Mouse (Mus musculus) hindbrain, embryonic 11.5 days (tissue): ENCODE results near the gene Susd1. TPM values are rescaled to one million over a fixed set of nuclear protein-coding genes. Genes with fewer than 3 reads are reported as not detected.
"Not testable (repeated sequence)": the region's sequence is repeated elsewhere in the genome, so short reads cannot be mapped to it uniquely, and the experiment has no call there.

ENCODE experiments used
- ATAC-seq: fragments of 200-750 bp; cut with Nextera tagmentation; 2 replicates; pipeline ENCODE4 v1.8.0; 2017; ENCODE audit warnings: mild to moderate bottlenecking, moderate TSS enrichment, moderate library complexity; ENCODE audit not compliant: low FRiP score
- DNase-seq: peaks from one replicate; pipeline ENCODE4 v3.0.0-alpha.2; 2015; ENCODE audit warnings: low spot score
- H3K27ac ChIP-seq: fragments of 300-500 bp; sonication (generic); 2 replicates; pipeline ENCODE4 v1.5.1; 2014; ENCODE audit warnings: mild to moderate bottlenecking, low read depth, low read length
- H3K27me3 ChIP-seq: fragments of 300-500 bp; sonication (generic); 2 replicates; pipeline ENCODE4 v1.6.1; 2014; ENCODE audit warnings: mild to moderate bottlenecking, low read length, moderate library complexity, mixed read lengths; ENCODE audit not compliant: control insufficient read depth, insufficient read depth
- H3K36me3 ChIP-seq: fragments of 300-500 bp; sonication (generic); 2 replicates; pipeline ENCODE4 v1.6.1; 2014; ENCODE audit warnings: mild to moderate bottlenecking, low read length, moderate library complexity, mixed read lengths; ENCODE audit not compliant: control insufficient read depth, insufficient read depth
- H3K4me1 ChIP-seq: fragments of 300-500 bp; sonication (generic); replicated peaks from 2 replicates; pipeline ENCODE4 v1.6.1; 2014; ENCODE audit warnings: low read length, mixed read lengths; ENCODE audit not compliant: control insufficient read depth, insufficient read depth
- H3K4me2 ChIP-seq: fragments of 300-500 bp; sonication (generic); replicated peaks from 2 replicates; pipeline ENCODE4 v1.6.1; 2014; ENCODE audit warnings: mild to moderate bottlenecking, low read depth, low read length
- H3K4me3 ChIP-seq: fragments of 300-500 bp; sonication (generic); 2 replicates; pipeline ENCODE4 v1.5.1; 2014; ENCODE audit warnings: low read depth, low read length
- H3K9ac ChIP-seq: fragments of 300-500 bp; sonication (generic); 2 replicates; pipeline ENCODE4 v1.6.1; 2014; ENCODE audit warnings: low read depth, low read length
- H3K9me3 ChIP-seq: fragments of 300-500 bp; sonication (generic); 2 replicates; pipeline ENCODE4 v1.6.1; 2016; ENCODE audit warnings: low read length; ENCODE audit not compliant: control insufficient read depth
- WGBS: fragments of 180-500 bp; shearing (Covaris S2); extraction: QIAGEN DNeasy Blood & Tissue Kit; methylation state at CpG from one replicate; pipeline ENCODE4 v1.1.7; 2014; 5-methylcytosine and 5-hydroxymethylcytosine counted together
- polyA plus RNA-seq: library from polyadenylated mRNA; unstranded; fragments of >200 nt; fragmentation: Nextera tagmentation; extraction: Ambion mirVana; gene quantifications from 2 replicates; pipeline ENCODE4 v1.2.1, GENCODE M21; 2014

Susd1 gene
- polyA plus RNA-seq, 1 experiment from 2014 or later: 0.94 TPM

- Histone ChIP-seq H3K9ac (no peak overlapping the region), H3K4me2 (no peak overlapping the region), H3K36me3 (no peaks in the 10 kb centered on the region), H3K27ac (no peak overlapping the region), H3K27me3 (no peaks in the 10 kb centered on the region), H3K4me1 (no peaks in the 10 kb centered on the region), H3K4me3 (no peak overlapping the region), H3K9me3 (no peaks in the 10 kb centered on the region)
- WGBS: 72% methylated on average over 2 of the region's 2 CpGs
- no peak for ATAC-seq
- DNase-seq: no peak
These were observed 151.3 kb downstream of the Susd1 start for GRCm38 (mm10) chr4:59287103-59287502.

DNA sequence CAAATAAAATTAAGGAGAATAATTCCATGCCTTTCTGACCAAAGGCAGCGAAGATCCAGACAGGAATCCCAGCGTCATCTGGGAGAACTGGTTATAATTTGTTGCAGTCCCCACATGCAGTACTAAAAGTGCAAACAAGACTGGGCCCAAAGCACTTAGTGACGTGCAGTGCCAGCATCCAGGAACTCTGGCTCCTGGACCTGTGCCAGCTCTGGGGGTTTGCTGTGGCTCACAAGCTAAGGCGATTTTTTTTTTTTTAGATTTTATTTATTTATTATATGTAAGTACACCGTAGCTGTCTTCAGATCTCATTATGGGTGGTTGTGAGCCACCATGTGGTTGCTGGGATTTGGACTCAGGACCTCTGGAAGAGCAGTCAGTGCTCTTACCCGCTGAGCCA lies 152.1 kb downstream of the Susd1 start:
- not testable (repeated sequence) for ATAC-seq, H3K36me3 ChIP-seq, H3K27me3 ChIP-seq, H3K9me3 ChIP-seq, H3K4me3 ChIP-seq, H3K9ac ChIP-seq, H3K4me1 ChIP-seq, H3K27ac ChIP-seq, H3K4me2 ChIP-seq, DNase-seq
- WGBS: 84% methylated on average over 6 of the region's 6 CpGs

- Histone ChIP-seq H3K36me3 (no peaks in the 10 kb centered on the region), H3K4me2 (no peak overlapping the region), H3K27me3 (no peaks in the 10 kb centered on the region), H3K9ac (no peak overlapping the region), H3K27ac (no peak overlapping the region), H3K4me1 (no peaks in the 10 kb centered on the region), H3K9me3 (no peaks in the 10 kb centered on the region), H3K4me3 (no peak overlapping the region)
- DNase-seq: peak; percentile 12
- no peak for ATAC-seq
- WGBS: 40% methylated on average over 8 of the region's 8 CpGs
These were observed 155.5 kb downstream of the Susd1 start for GRCm38 (mm10) chr4:59282699-59283487.

DNA sequence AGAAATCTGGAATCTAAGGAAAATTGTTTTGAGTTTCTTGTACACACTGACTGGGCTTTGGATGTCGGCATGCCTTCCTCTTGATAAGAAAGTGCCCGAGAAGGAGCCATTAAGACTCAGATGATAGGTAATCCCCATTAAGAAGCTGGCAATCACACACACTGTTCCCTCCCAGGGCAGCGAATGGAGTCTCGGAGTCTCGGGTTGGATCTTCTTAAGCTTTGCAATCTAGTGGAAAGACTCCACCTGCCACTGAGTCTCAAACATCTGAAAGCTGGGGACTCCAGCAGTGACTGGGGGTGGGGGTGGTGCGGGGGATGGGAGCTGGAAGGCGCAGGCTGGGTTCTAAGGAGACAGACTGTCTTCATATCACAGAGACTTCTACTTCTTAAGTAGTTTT lies 156.3 kb downstream of the Susd1 start:
- Histone ChIP-seq H3K27ac (no peak overlapping the region), H3K36me3 (no peaks in the 10 kb centered on the region), H3K9me3 (no peaks in the 10 kb centered on the region), H3K27me3 (no peaks in the 10 kb centered on the region), H3K4me3 (no peak overlapping the region), H3K4me1 (no peaks in the 10 kb centered on the region), H3K9ac (no peak overlapping the region), H3K4me2 (no peak overlapping the region)
- 51% methylated on average over 7 of the region's 7 CpGs for WGBS
- DNase-seq (no peak), ATAC-seq (no peak)

- no peaks in the 10 kb centered on the region for H3K27me3 ChIP-seq
- ATAC-seq (no peak), DNase-seq (no peak)
- no peaks in the 10 kb centered on the region for H3K4me1 ChIP-seq
- H3K36me3 ChIP-seq: no peaks in the 10 kb centered on the region
- H3K9me3 ChIP-seq: no peaks in the 10 kb centered on the region
- no peak overlapping the region for H3K4me3 ChIP-seq
- no peak overlapping the region for H3K27ac ChIP-seq
- WGBS: 89% methylated on average over 5 of the region's 5 CpGs
- no peak overlapping the region for H3K4me2 ChIP-seq
- no peak overlapping the region for H3K9ac ChIP-seq
These were observed 157.6 kb downstream of the Susd1 start for GRCm38 (mm10) chr4:59280876-59281275.

DNA sequence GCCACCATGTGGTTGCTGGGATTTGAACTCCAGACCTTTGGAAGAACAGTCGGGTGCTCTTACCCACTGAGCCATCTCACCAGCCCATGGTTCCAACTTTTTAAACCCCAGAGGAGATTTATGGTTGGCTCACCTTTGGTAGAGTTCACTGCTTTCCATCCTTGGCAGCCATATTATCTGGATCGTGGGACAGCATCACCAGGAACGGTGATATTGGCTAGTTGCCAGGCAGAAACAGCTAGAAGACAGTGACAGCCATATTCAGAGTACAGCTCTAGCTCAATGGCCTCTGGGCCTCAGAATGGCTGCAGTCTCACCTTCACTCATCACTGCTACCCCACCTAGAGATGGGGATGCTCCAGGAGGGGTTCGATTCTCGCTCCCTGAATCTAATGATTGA lies 159.3 kb downstream of the Susd1 start:
- DNase-seq: no peak
- no peak overlapping the region for H3K4me2 ChIP-seq
- no peak overlapping the region for H3K4me3 ChIP-seq
- no peaks in the 10 kb centered on the region for H3K4me1 ChIP-seq
- ATAC-seq: no peak
- no peaks in the 10 kb centered on the region for H3K36me3 ChIP-seq
- no peak overlapping the region for H3K27ac ChIP-seq
- H3K9ac ChIP-seq: no peak overlapping the region
- H3K27me3 ChIP-seq: no peaks in the 10 kb centered on the region
- 96% methylated on average over 5 of the region's 5 CpGs for WGBS
- no peaks in the 10 kb centered on the region for H3K9me3 ChIP-seq

DNA sequence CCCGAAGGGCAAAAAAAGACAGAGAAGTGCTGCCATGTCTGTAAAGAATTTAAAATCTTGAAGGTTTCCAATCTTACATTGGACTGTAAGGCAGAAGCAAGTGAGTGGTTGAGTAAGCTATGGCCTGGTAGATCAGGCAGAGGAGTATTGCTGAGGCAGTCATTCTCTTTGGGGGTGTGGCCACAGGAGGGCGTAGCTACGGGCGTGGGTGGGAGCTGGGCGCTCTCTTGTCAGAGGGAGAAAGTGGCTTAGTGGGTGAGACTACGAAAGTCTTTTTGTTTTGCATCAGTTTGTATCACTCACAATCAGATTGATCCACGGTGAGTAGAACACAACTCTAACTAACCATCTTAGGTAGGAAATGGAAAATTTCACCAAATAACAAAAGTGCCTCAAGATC lies 160.0 kb downstream of the Susd1 start:
- Histone ChIP-seq H3K9me3 (no peaks in the 10 kb centered on the region), H3K36me3 (no peaks in the 10 kb centered on the region), H3K27ac (no peak overlapping the region), H3K4me3 (no peak overlapping the region), H3K4me2 (no peak overlapping the region), H3K27me3 (no peaks in the 10 kb centered on the region), H3K9ac (no peak overlapping the region), H3K4me1 (no peaks in the 10 kb centered on the region)
- WGBS: 87% methylated on average over 7 of the region's 7 CpGs
- no peak for ATAC-seq
- DNase-seq: no peak

GRCm38 (mm10) chr4:59277958-59278357 lies 160.5 kb downstream of the Susd1 start:
- DNase-seq (no peak), ATAC-seq (no peak)
- H3K4me1 ChIP-seq: no peaks in the 10 kb centered on the region
- H3K4me2 ChIP-seq: no peak overlapping the region
- WGBS: 96% methylated on average over 9 of the region's 9 CpGs
- no peaks in the 10 kb centered on the region for H3K9me3 ChIP-seq
- no peak overlapping the region for H3K9ac ChIP-seq
- H3K36me3 ChIP-seq: no peaks in the 10 kb centered on the region
- no peak overlapping the region for H3K4me3 ChIP-seq
- H3K27me3 ChIP-seq: no peaks in the 10 kb centered on the region
- H3K27ac ChIP-seq: no peak overlapping the region

DNA sequence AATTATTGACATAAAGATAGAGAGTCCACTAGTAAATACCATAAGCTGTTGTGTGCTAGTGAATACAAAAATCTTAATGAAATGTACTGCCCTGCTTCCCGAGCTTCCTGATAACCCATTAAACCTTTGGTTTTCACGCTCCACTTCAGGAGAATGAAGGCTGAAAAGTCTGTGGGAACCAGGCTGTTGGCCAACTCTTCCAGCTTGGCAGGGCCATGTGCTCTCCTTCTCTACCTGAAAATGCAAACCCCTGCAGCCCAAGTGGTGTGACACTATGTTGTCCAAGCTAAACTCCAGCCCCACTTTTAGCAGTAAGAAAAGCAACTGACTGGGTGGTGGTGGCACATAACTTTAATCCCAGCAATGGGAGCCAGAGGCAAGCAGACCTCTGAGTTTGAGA lies 162.5 kb downstream of the Susd1 start:
- ATAC-seq: no peak
- Histone ChIP-seq H3K27me3 (no peaks in the 10 kb centered on the region), H3K4me2 (no peak overlapping the region), H3K9ac (no peak overlapping the region), H3K4me3 (no peak overlapping the region), H3K9me3 (no peaks in the 10 kb centered on the region), H3K4me1 (no peaks in the 10 kb centered on the region), H3K27ac (no peak overlapping the region), H3K36me3 (no peaks in the 10 kb centered on the region)
- 86% methylated on average over 2 of the region's 2 CpGs for WGBS
- DNase-seq: no peak
